Mouse (Mus musculus): ENCODE measurements around the gene Skor1. TPM values are rescaled to one million over a fixed set of nuclear protein-coding genes. Genes with fewer than 3 reads are reported as not detected.
A peak's percentile ranks its signal among the peaks of the same experiment; 100 is the strongest.

Gene Skor1
- total RNA-seq, 2 experiments from 2014 or later = 0.28 to 0.29 TPM

DNA sequence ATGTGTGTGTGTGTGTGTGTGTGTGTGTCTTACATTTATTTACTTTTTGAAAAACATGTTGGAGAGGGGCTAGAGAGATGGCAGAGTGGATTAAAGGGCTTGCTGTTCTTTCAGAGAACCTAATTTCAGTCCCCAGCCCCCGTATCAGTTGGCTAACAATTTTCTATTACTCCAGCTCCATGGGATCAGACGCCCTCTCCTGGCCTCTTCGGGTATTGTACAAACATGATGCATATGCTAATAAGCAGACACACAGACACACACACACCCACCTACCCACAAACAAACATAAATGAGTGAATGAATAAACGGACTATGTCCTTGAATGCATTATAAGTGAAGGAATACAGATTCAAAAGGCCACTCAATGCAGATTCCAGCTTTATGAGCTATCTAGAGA lies 49.4 kb downstream of the Skor1 start:
- intact Hi-C loops (cut with DNase I) = no loop called here
- no peak; the same call in 1 of the 2 replicates for TF ChIP-seq CTCF (IDR thresholded peaks at IDR 0.05)
- Histone ChIP-seq H3K27ac (no peak overlapping the region), H3K4me3 (no peak overlapping the region)
- no peak for DNase-seq (ENCODE audit: extremely low spot score in 1 of 2, low spot score in 2 of 2)

GRCm38 (mm10) chr9:63098887-63099286 lies 49.9 kb downstream of the Skor1 start:
- H3K27ac ChIP-seq = no peak overlapping the region
- TF ChIP-seq CTCF (IDR thresholded peaks at IDR 0.05) = no peak
- no peak for DNase-seq (ENCODE audit: extremely low spot score in 1 of 2, low spot score in 2 of 2)
- intact Hi-C loops (cut with DNase I) = no loop called here
- no peak overlapping the region for H3K4me3 ChIP-seq

- H3K27ac ChIP-seq = no peak overlapping the region
- intact Hi-C loops (cut with DNase I) = no loop called here
Measured at GRCm38 (mm10) chr9:63097204-63097603, 51.6 kb downstream of the Skor1 start.

DNA sequence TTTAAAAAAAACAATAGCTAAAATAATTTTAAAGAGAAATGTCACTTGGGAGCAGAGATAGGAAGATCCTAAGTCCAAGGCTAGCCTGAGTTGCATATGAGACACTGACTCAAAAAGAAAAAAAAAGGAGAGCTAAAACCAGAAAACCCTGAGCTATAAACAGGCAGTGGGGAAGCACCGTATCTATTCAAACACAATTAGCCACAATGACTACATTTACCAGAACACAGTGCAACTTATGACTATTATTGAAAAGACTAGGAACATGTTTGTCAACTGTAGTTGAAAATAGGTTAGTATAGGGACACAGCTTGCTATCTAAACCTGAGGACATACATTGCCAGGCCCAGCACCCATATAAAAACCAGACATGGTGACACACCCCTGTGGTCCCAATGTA lies 54.7 kb downstream of the Skor1 start:
- Histone ChIP-seq H3K27ac (no peak overlapping the region), H3K4me3 (no peak overlapping the region)
- no peak for TF ChIP-seq CTCF (IDR thresholded peaks at IDR 0.05)
- intact Hi-C loops (cut with DNase I) = no loop called here
- no peak for DNase-seq (ENCODE audit: extremely low spot score in 1 of 2, low spot score in 2 of 2)

More at GRCm38 (mm10) chr9:63097204-63097603, 51.6 kb downstream of the Skor1 start:
- DNase-seq (ENCODE audit: extremely low spot score in 1 of 2, low spot score in 2 of 2) = no peak
- no peak for TF ChIP-seq CTCF (IDR thresholded peaks at IDR 0.05)
- H3K4me3 ChIP-seq = no peak overlapping the region

DNA sequence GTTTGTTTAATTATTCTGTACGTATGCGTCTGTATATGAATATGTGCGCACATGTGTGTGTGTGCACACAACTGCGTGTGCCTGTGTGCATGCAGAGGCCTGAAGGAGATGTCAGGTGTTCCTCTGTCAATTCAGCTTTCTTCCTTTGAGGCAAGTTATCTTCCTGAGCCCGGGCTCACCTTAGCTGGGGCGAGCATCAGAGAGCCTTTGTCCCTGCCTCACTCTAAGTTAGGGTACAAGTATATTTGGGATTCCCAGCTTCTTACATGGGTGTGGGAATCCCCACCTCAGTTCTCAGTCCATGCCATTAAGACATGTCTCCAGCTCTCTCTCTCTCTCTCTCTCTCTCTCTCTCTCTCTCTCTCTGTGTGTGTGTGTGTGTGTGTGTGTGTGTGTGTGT lies 56.2 kb downstream of the Skor1 start:
- peak overlapping the region; percentile 37 for H3K4me3 ChIP-seq
- no peak for DNase-seq (ENCODE audit: extremely low spot score in 1 of 2, low spot score in 2 of 2)
- intact Hi-C loops (cut with DNase I) = loop anchor here (2.0 kb wide), 2 partner anchors 32 to 34 kb away; no protein-coding TSS in a partner anchor
- peak overlapping the region; percentile 84 for H3K27ac ChIP-seq
- TF ChIP-seq CTCF (IDR thresholded peaks at IDR 0.05) = no peak

DNA sequence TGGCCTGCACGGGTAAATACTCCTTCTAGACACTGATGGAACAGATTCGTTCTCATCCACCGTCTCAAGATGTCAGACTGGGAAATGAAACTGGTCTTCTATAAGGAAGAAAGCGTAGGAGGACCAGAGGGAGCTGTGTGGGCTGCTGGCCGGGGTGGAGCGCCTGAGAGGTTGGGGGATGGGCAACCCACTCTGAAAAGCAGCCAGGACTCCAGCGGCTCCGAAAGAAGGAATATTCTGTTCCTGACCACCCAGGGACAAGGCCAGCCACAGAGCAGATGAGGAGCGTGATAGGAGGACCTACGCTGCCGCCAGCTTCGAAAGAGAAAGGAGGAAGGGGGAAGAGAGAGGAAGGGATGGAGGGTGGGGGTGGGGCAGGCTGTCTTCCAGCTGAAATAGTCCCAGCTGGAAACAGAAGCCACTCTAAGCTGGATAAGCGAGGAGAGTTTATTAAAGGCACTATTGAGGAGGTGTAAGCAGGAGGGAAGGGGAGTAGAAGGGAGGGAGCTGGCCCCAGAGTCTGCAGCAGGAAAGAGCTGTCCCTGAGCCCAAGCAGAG lies 56.7 kb downstream of the Skor1 start:
- peak overlapping the region; percentile 37 for H3K4me3 ChIP-seq
- intact Hi-C loops (cut with DNase I) = loop anchor here (2.0 kb wide), 2 partner anchors 33 kb away; no protein-coding TSS in a partner anchor
- TF ChIP-seq CTCF (IDR thresholded peaks at IDR 0.05) = no peak
- peak; percentile 76 to 77 for DNase-seq (ENCODE audit: extremely low spot score in 1 of 2, low spot score in 2 of 2)
- H3K27ac ChIP-seq = peak overlapping the region; percentile 84

GRCm38 (mm10) chr9:63091101-63091921 lies 57.5 kb downstream of the Skor1 start:
- H3K4me3 ChIP-seq = no peak overlapping the region
- intact Hi-C loops (cut with DNase I) = no loop called here
- peak overlapping the region; percentile 84 for H3K27ac ChIP-seq
- TF ChIP-seq CTCF (IDR thresholded peaks at IDR 0.05) = no peak
- peak in 1 of 2 experiments; percentile 21 for DNase-seq (ENCODE audit: extremely low spot score in 1 of 2, low spot score in 2 of 2)

- Histone ChIP-seq H3K4me3 (no peak overlapping the region), H3K27ac (no peak overlapping the region)
- DNase-seq (ENCODE audit: extremely low spot score in 1 of 2, low spot score in 2 of 2) = no peak
- no peak for TF ChIP-seq CTCF (IDR thresholded peaks at IDR 0.05)
- intact Hi-C loops (cut with DNase I) = no loop called here
Measured at GRCm38 (mm10) chr9:63089141-63089540, 59.6 kb downstream of the Skor1 start.

Other genes with a start within 250 kb of the Skor1 start
- 10 to 100 TPM; 66.0 to 68.6 TPM for gene Pias1, start 161.0 kb downstream of the Skor1 start, total RNA-seq (2021)
- gene Map2k5, start 228.9 kb upstream of the Skor1 start, total RNA-seq (2021) = 10 to 100 TPM; 30.7 to 31.2 TPM

Measured in left cerebral cortex, adult 2 months (tissue).